Mouse (Mus musculus) lung, adult 18-20 months (tissue): ENCODE data around the gene Lmna.

Experiments used
- DNase-seq, 2 experiments: peaks; one replicate each; pipeline ENCODE4 v3.0.0; 2022; ENCODE audit warnings: mixed read lengths in 2 of 2

Gene Lmna

DNA sequence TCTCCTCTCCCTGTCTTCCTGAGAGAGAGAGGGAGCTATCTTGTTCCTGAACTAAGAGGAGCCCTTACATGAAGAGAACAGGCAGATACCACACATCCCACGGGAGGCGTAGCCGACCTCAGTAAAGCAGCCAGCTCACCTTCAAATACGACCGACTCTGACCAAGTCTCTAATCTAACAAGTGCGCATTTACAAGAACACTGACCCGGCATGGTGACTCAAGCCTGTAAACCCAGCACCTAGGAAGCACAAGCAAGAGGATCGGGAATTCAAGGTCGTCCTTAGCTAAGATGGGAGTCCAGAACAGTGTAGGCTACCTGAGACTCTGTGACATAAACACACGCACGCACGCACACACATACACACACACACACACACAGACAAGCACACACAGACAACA, 67.3 kb downstream of the Lmna start:
- no peak for DNase-seq

DNA sequence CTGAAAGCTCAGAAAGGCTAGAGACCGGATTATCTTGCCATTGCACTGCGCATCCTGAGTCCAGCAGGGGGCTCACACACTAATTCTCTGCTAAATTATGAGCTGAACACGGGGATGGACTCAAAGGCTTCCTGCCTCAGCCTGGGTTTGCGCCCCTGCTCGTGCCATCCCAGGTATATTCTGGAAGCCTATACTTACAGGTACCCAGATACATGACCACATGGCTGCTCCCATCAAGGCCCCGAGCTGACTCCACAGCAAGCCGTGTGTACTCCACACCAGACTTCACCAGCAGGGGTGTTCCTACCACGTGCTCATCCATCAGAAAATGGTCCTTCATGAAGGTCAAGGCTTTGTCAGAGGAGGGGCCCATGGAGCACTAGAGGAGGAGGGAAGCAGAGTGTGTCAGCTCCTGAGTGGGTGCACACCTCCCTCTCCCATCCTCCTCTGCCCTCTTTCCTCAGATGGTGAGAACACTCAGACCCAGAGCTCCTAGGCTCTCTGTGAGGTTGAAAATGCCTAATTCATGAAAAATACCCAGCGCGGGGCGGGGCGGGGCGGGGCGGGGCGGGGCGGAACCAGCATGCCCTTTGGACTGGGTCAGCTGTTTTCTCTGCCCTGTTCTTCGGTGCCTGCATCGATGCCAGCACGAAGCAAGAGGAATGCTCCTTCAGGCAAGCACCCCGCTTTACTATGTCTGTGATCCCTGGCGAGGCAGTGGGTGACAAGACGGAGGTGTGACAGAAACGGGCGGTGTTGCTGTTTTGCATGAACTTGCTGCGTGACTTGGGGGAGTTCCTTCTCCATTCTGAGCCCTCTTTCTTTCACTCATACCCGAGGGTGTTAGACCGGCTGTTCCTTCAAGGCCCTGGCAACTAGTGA, 69.0 kb downstream of the Lmna start:
- no peak for DNase-seq

DNA sequence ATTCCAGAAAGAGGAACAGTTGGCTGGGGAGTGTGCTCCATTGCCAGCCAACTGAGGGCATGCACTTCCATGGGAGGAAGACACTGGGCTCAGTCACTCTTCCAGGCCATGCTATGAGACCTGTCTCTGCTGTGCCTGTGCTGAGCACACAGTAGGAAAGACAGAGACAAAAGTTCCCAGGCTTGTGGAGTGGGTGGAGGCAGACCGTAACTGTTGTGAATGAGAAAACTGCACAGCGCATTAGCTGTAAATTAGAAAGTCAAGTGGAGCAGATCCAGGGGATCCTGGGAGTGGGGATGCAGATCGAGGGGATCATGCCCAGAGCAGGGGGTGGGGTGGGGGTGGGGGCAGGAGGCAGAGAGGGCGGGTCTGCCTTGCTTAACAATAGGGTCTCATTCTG, 70.2 kb downstream of the Lmna start:
- no peak for DNase-seq

DNA sequence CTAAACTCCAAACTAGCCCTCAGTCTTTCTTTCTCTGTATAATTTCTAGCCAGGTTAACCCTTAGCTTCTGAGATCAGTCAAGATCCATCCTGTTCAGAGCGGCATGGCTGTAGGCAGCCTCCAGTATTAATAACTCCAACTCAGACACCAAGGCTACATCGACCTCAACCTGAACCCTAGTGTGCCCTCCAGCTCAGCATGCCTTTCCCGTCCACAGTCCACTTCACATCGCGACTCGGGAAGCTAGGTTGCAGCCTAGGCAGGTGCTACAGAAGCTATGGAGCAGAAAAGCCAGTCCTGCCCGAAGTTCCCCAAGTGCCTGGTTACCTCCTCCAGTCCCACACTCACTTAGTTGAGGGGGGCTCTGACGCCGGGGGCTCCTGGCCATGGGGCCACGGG, 72.3 kb downstream of the Lmna start:
- no peak for DNase-seq

DNA sequence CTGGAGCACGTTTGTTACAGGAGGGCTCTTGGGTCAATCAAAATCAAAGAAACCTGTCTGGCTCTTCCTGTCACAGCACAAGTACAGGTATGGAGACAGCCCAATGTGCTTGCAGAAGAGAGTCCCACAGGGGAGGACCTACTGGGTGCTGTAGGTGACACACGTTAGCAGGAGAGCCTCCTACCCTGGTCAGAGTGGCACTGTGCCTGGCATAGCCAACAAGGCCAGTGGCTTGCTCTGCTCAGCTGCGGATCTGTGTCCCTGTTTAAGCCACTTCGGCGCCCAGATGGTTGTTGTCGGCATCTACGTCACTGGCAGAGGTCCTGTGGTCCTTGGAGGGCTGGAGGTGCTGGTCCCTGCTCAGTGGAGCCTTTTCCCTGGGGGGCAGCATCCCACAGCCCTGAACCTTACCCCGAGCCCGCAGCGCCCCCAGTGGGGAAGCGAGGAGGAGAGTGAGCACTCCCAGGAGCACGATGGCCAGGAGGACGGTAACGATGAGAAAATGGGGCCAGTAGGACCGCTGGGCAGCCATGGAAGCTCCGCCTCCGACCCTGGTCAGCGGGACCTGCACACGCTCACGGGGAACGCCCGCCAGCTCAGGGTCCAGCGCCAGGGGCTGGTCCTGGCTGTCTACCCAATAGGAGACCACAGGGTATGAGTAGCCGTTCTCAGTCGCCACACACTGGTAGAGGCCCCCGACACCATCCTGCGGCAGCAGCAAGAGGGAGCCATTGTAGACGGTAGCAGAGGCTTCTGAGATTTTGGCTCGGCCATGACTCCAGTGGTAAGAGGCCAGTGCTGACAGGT, 73.2 kb downstream of the Lmna start:
- peak in 1 of 2 experiments; percentile 44 for DNase-seq

DNA sequence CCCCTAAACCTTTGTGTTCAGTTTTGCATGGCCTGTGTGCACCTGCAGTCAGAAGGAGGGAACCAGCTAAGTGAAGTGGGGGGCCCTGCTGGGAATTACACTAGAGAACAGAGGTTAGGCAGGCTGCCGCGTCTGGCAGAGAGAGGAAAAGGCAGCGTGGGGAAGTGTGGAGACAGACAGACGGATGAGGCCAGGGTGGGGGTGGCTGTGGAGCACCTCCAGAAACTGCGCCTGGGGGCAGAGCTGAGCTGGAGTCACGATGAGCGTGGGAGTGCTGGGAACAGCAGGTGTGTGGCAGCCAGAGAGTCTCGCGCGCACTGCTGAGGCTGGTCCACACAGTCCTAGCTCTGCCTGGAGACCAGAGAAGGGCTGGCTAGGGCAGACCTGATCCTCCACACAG, 74.2 kb downstream of the Lmna start:
- no peak for DNase-seq
